Mouse (Mus musculus): ENCODE results near the gene Gm45717. TPM values are rescaled to one million over a fixed set of nuclear protein-coding genes. Genes with fewer than 3 reads are reported as not detected.

Gm45717 gene
- polyA plus RNA-seq (2014; fragmentation: Nextera tagmentation; extraction: Ambion mirVana): not detected in 2 replicates

- Histone ChIP-seq H3K4me1 (ENCODE audit: control insufficient read depth in 2 of 2, insufficient read depth in 2 of 2, low read length in 2 of 2) (peaks cover 14 to 19% of the 10 kb centered on the region in 2 experiments), H3K4me3 (ENCODE audit: control insufficient read depth in 1 of 2, insufficient read depth in 1 of 2, low read depth in 1 of 2, low read length in 2 of 2) (peak within 1 kb of the TSS; percentile 57 to 63), H3K27ac (replicated peaks in 1 of 2; ENCODE audit: control insufficient read depth in 1 of 2, insufficient read depth in 1 of 2, low read depth in 2 of 2, low read length in 2 of 2) (peak within 1 kb of the TSS; percentile 85 to 89), H3K36me3 (ENCODE audit: control insufficient read depth, insufficient read depth, low read length) (0 out of 2 replicates have a peak, but pooled peaks cover 7% of the 10 kb centered on the region), H3K9me3 (ENCODE audit: control insufficient read depth, low read length) (no peaks in the 10 kb centered on the region), H3K27me3 (ENCODE audit: control insufficient read depth, insufficient read depth, low read length) (no peaks in the 10 kb centered on the region), H3K4me2 (ENCODE audit: low read length) (peak within 1 kb of the TSS; percentile 82), H3K9ac (ENCODE audit: low read length) (peak within 1 kb of the TSS; percentile 80)
- ATAC-seq (ENCODE audit: insufficient number of reproducible peaks, insufficient read depth, low FRiP score, low read depth): peak; percentile 83
- 5% methylated on average over 11 of the region's 11 CpGs for WGBS
These were observed at the start of gene Gm45717, which contains the start of gene Ifitm2 for GRCm38 (mm10) chr7:140955758-140956555. Gene Gm45717 (minus strand): TSS chr7:140955937. Gene Ifitm2 (minus strand): TSS chr7:140955987.

GRCm38 (mm10) chr7:141003248-141004010 is 47.7 kb upstream of the Gm45717 start:
- Histone ChIP-seq H3K4me1 (ENCODE audit: control insufficient read depth in 2 of 2, insufficient read depth in 2 of 2, low read length in 2 of 2) (no peaks in the 10 kb centered on the region), H3K27me3 (ENCODE audit: control insufficient read depth, insufficient read depth, low read length) (no peaks in the 10 kb centered on the region), H3K4me3 (ENCODE audit: control insufficient read depth in 1 of 2, insufficient read depth in 1 of 2, low read depth in 1 of 2, low read length in 2 of 2) (no peak overlapping the region), H3K9me3 (ENCODE audit: control insufficient read depth, low read length) (no peaks in the 10 kb centered on the region), H3K9ac (ENCODE audit: low read length) (no peak overlapping the region), H3K36me3 (ENCODE audit: control insufficient read depth, insufficient read depth, low read length) (no peaks in the 10 kb centered on the region), H3K27ac (replicated peaks in 1 of 2; ENCODE audit: control insufficient read depth in 1 of 2, insufficient read depth in 1 of 2, low read depth in 2 of 2, low read length in 2 of 2) (no peak overlapping the region), H3K4me2 (ENCODE audit: low read length) (no peak overlapping the region)
- no peak for ATAC-seq (ENCODE audit: insufficient number of reproducible peaks, insufficient read depth, low FRiP score, low read depth)
- WGBS: 64% methylated on average over 5 of the region's 5 CpGs

GRCm38 (mm10) chr7:141000881-141001708 is 45.4 kb upstream of the Gm45717 start:
- H3K4me1 ChIP-seq (ENCODE audit: control insufficient read depth in 2 of 2, insufficient read depth in 2 of 2, low read length in 2 of 2): no peaks in the 10 kb centered on the region
- no peak overlapping the region for H3K4me2 ChIP-seq (ENCODE audit: low read length)
- no peaks in the 10 kb centered on the region for H3K36me3 ChIP-seq (ENCODE audit: control insufficient read depth, insufficient read depth, low read length)
- no peaks in the 10 kb centered on the region for H3K9me3 ChIP-seq (ENCODE audit: control insufficient read depth, low read length)
- no peaks in the 10 kb centered on the region for H3K27me3 ChIP-seq (ENCODE audit: control insufficient read depth, insufficient read depth, low read length)
- H3K9ac ChIP-seq (ENCODE audit: low read length): no peak overlapping the region
- H3K27ac ChIP-seq (replicated peaks in 1 of 2; ENCODE audit: control insufficient read depth in 1 of 2, insufficient read depth in 1 of 2, low read depth in 2 of 2, low read length in 2 of 2): no peak overlapping the region
- WGBS: 68% methylated on average over 15 of the region's 15 CpGs
- ATAC-seq (ENCODE audit: insufficient number of reproducible peaks, insufficient read depth, low FRiP score, low read depth): no peak
- H3K4me3 ChIP-seq (ENCODE audit: control insufficient read depth in 1 of 2, insufficient read depth in 1 of 2, low read depth in 1 of 2, low read length in 2 of 2): no peak overlapping the region

GRCm38 (mm10) chr7:140998853-140999700 is 43.3 kb upstream of the Gm45717 start:
- 77% methylated on average over 11 of the region's 11 CpGs for WGBS
- H3K4me1 ChIP-seq (ENCODE audit: control insufficient read depth in 2 of 2, insufficient read depth in 2 of 2, low read length in 2 of 2): no peaks in the 10 kb centered on the region
- no peak overlapping the region for H3K27ac ChIP-seq (replicated peaks in 1 of 2; ENCODE audit: control insufficient read depth in 1 of 2, insufficient read depth in 1 of 2, low read depth in 2 of 2, low read length in 2 of 2)
- H3K4me2 ChIP-seq (ENCODE audit: low read length): no peak overlapping the region
- H3K9me3 ChIP-seq (ENCODE audit: control insufficient read depth, low read length): no peaks in the 10 kb centered on the region
- H3K36me3 ChIP-seq (ENCODE audit: control insufficient read depth, insufficient read depth, low read length): no peaks in the 10 kb centered on the region
- no peak for ATAC-seq (ENCODE audit: insufficient number of reproducible peaks, insufficient read depth, low FRiP score, low read depth)
- H3K9ac ChIP-seq (ENCODE audit: low read length): no peak overlapping the region
- H3K27me3 ChIP-seq (ENCODE audit: control insufficient read depth, insufficient read depth, low read length): no peaks in the 10 kb centered on the region
- no peak overlapping the region for H3K4me3 ChIP-seq (ENCODE audit: control insufficient read depth in 1 of 2, insufficient read depth in 1 of 2, low read depth in 1 of 2, low read length in 2 of 2)

- 48% methylated on average over 1 of the region's 1 CpGs for WGBS
- Histone ChIP-seq H3K27ac (replicated peaks in 1 of 2; ENCODE audit: control insufficient read depth in 1 of 2, insufficient read depth in 1 of 2, low read depth in 2 of 2, low read length in 2 of 2) (no peak overlapping the region), H3K4me2 (ENCODE audit: low read length) (no peak overlapping the region), H3K4me1 (ENCODE audit: control insufficient read depth in 2 of 2, insufficient read depth in 2 of 2, low read length in 2 of 2) (no peaks in the 10 kb centered on the region), H3K27me3 (ENCODE audit: control insufficient read depth, insufficient read depth, low read length) (no peaks in the 10 kb centered on the region), H3K9me3 (ENCODE audit: control insufficient read depth, low read length) (no peaks in the 10 kb centered on the region), H3K36me3 (ENCODE audit: control insufficient read depth, insufficient read depth, low read length) (no peaks in the 10 kb centered on the region), H3K4me3 (ENCODE audit: control insufficient read depth in 1 of 2, insufficient read depth in 1 of 2, low read depth in 1 of 2, low read length in 2 of 2) (no peak overlapping the region), H3K9ac (ENCODE audit: low read length) (no peak overlapping the region)
- ATAC-seq (ENCODE audit: insufficient number of reproducible peaks, insufficient read depth, low FRiP score, low read depth): no peak
These were observed 42.1 kb upstream of the Gm45717 start for GRCm38 (mm10) chr7:140997817-140998216.

- Histone ChIP-seq H3K4me1 (ENCODE audit: control insufficient read depth in 2 of 2, insufficient read depth in 2 of 2, low read length in 2 of 2) (no peaks in the 10 kb centered on the region), H3K36me3 (ENCODE audit: control insufficient read depth, insufficient read depth, low read length) (no peaks in the 10 kb centered on the region), H3K9ac (ENCODE audit: low read length) (no peak overlapping the region), H3K27ac (replicated peaks in 1 of 2; ENCODE audit: control insufficient read depth in 1 of 2, insufficient read depth in 1 of 2, low read depth in 2 of 2, low read length in 2 of 2) (no peak overlapping the region), H3K4me3 (ENCODE audit: control insufficient read depth in 1 of 2, insufficient read depth in 1 of 2, low read depth in 1 of 2, low read length in 2 of 2) (no peak overlapping the region), H3K4me2 (ENCODE audit: low read length) (no peak overlapping the region), H3K27me3 (ENCODE audit: control insufficient read depth, insufficient read depth, low read length) (no peaks in the 10 kb centered on the region), H3K9me3 (ENCODE audit: control insufficient read depth, low read length) (no peaks in the 10 kb centered on the region)
- no peak for ATAC-seq (ENCODE audit: insufficient number of reproducible peaks, insufficient read depth, low FRiP score, low read depth)
- WGBS: 74% methylated on average over 14 of the region's 14 CpGs
These were observed 35.5 kb upstream of the Gm45717 start for GRCm38 (mm10) chr7:140991117-140991689.
